Mouse (Mus musculus): ENCODE results near the gene Sbf2. TPM values are rescaled to one million over a fixed set of nuclear protein-coding genes. Genes with fewer than 3 reads are reported as not detected.
A peak's percentile ranks its signal among the peaks of the same experiment; 100 is the strongest.

The Sbf2 gene
- polyA plus RNA-seq, 1 experiment from 2014 or later, result 38.4 TPM

DNA sequence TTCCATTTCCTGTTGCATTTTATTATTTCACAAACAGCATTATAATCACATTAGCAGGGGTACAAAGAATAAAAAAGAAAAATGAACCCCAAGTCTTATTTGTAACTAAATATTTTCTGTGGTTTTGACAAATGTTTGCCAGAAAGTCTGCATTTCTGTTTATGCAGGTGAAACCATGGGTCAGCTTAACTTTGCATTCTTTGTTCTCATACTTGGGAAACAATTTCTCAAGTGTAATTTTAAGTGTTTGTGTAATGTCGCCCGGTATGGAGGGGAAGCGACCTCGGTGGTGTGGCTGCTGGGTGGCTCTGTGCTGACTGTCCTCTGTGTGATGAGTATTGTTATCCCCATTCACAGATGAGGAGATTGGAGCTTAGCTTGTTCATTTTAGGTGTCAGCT lies 352.9 kb downstream of the Sbf2 start:
- Histone ChIP-seq H3K36me3 (ENCODE audit: control insufficient read depth, insufficient read depth, low read length) (0 out of 2 replicates have a peak, but pooled peaks cover 2% of the 10 kb centered on the region), H3K4me1 (ENCODE audit: control insufficient read depth in 2 of 2, insufficient read depth in 2 of 2, low read length in 2 of 2) (peaks cover 12 to 45% of the 10 kb centered on the region in 2 experiments), H3K4me3 (ENCODE audit: control insufficient read depth in 1 of 2, insufficient read depth in 1 of 2, low read depth in 1 of 2, low read length in 2 of 2) (no peak overlapping the region), H3K4me2 (ENCODE audit: low read length) (no peak overlapping the region), H3K27me3 (ENCODE audit: control insufficient read depth, insufficient read depth, low read length) (no peaks in the 10 kb centered on the region), H3K9ac (ENCODE audit: low read length) (no peak overlapping the region), H3K27ac (replicated peaks in 1 of 2; ENCODE audit: control insufficient read depth in 1 of 2, insufficient read depth in 1 of 2, low read depth in 2 of 2, low read length in 2 of 2) (no peak overlapping the region), H3K9me3 (ENCODE audit: control insufficient read depth, low read length) (no peaks in the 10 kb centered on the region)
- WGBS, result 63% methylated on average over 4 of the region's 4 CpGs
- ATAC-seq (ENCODE audit: insufficient number of reproducible peaks, insufficient read depth, low FRiP score, low read depth), result no peak

DNA sequence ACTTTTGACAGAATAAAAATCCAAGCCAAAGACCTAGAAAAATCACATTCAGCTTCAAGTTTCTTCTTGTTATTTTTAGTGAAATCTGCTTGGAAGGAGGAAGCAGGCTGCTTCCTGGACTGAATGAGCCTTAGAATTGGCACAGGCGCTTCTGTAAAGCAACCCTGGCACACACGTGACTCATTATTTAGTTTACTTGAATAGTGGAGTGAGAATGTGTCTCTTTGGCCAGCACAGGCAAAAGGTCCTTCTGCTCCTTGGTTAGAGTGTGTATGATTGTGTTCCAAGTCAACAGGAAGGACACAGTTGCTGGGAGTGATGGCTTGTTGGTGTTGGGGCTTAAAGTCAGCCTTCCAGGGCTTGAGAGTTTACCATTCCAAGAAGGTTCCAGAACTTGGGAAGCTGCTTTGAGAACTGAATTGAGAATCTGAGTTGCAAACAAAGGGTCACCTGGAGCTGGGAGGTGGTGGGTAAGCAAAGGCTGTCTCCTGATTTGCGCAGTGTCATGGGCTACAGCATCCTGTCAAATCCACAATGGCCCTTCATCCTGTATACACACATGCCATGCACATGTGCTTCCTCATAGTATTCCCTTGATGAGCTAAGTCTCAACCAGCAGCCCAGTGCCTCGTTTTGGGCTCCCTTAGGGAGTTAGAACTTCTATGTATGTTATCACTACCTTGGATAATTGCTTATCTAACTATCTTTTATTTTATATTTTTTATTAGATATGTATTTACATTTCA lies 354.6 kb downstream of the Sbf2 start:
- Histone ChIP-seq H3K27me3 (ENCODE audit: control insufficient read depth, insufficient read depth, low read length) (no peaks in the 10 kb centered on the region), H3K9ac (ENCODE audit: low read length) (no peak overlapping the region), H3K4me2 (ENCODE audit: low read length) (no peak overlapping the region), H3K36me3 (ENCODE audit: control insufficient read depth, insufficient read depth, low read length) (peaks cover 7% of the 10 kb centered on the region; the same call in 1 of the 2 replicates), H3K27ac (replicated peaks in 1 of 2; ENCODE audit: control insufficient read depth in 1 of 2, insufficient read depth in 1 of 2, low read depth in 2 of 2, low read length in 2 of 2) (peak overlapping the region; percentile 80 to 84), H3K4me3 (ENCODE audit: control insufficient read depth in 1 of 2, insufficient read depth in 1 of 2, low read depth in 1 of 2, low read length in 2 of 2) (no peak overlapping the region), H3K4me1 (ENCODE audit: control insufficient read depth in 2 of 2, insufficient read depth in 2 of 2, low read length in 2 of 2) (peaks cover 12 to 42% of the 10 kb centered on the region in 2 experiments), H3K9me3 (ENCODE audit: control insufficient read depth, low read length) (no peaks in the 10 kb centered on the region)
- ATAC-seq (ENCODE audit: insufficient number of reproducible peaks, insufficient read depth, low FRiP score, low read depth), result no peak
- WGBS, result 59% methylated on average over 4 of the region's 4 CpGs

DNA sequence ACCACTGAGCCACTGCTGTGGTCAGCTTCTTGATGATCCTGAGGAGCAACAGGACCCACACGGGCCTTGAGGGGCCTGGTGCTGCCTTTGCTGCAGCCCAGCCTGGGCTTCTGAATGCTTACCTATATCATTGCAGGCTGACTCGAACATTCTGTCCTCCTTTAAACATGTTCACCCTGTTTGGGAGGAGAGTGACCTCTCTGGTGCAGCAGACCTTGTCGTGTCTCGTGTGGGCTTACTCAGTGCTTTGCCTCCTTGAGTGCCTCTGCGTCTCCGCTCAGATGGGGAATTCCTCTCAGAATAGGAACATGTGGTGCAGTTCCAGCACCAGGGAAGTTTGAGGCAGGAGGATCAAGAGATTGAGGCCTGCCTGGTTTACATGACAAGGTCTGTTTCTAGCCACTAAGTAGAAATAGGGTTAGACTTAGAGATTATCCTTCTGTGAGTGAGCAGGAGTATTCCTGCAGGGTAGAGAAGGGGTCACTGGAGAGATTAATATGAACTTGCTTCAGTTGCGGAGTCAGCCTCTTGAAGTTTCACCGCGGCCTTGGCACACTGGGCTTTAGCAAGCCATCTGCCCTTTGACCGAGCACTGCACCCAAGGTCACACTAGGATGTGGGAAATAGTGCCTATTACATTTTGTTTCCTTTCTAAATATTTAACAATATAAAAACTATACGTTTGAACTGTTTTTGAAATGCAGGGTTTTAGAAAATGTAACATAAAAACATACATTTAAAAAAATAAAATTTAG lies 356.3 kb downstream of the Sbf2 start:
- H3K27ac ChIP-seq (replicated peaks in 1 of 2; ENCODE audit: control insufficient read depth in 1 of 2, insufficient read depth in 1 of 2, low read depth in 2 of 2, low read length in 2 of 2), result 0 out of 4 replicates have a peak overlapping the region, but pooled peaks of 1 of the 2 experiments have one; percentile 6

More for the DNA sequence above, 356.3 kb downstream of the Sbf2 start:
- Histone ChIP-seq H3K4me1 (ENCODE audit: control insufficient read depth in 2 of 2, insufficient read depth in 2 of 2, low read length in 2 of 2) (peaks cover 12 to 53% of the 10 kb centered on the region in 2 experiments), H3K4me2 (ENCODE audit: low read length) (no peak overlapping the region), H3K36me3 (ENCODE audit: control insufficient read depth, insufficient read depth, low read length) (peaks cover 5% of the 10 kb centered on the region; the same call in 1 of the 2 replicates), H3K9ac (ENCODE audit: low read length) (no peak overlapping the region), H3K9me3 (ENCODE audit: control insufficient read depth, low read length) (no peaks in the 10 kb centered on the region), H3K27me3 (ENCODE audit: control insufficient read depth, insufficient read depth, low read length) (no peaks in the 10 kb centered on the region), H3K4me3 (ENCODE audit: control insufficient read depth in 1 of 2, insufficient read depth in 1 of 2, low read depth in 1 of 2, low read length in 2 of 2) (no peak overlapping the region)
- 68% methylated on average over 11 of the region's 11 CpGs for WGBS
- ATAC-seq (ENCODE audit: insufficient number of reproducible peaks, insufficient read depth, low FRiP score, low read depth), result no peak

Other genes with a start within 250 kb of the Sbf2 start
- 13.7 and 15.3 TPM in 2 replicates for gene Adm, start 12.7 kb upstream of the Sbf2 start, polyA plus RNA-seq (2014; fragmentation: Nextera tagmentation; extraction: Ambion mirVana)
- gene Ampd3, start 153.3 kb upstream of the Sbf2 start, polyA plus RNA-seq (2014; fragmentation: Nextera tagmentation; extraction: Ambion mirVana), result 5.8 and 7.9 TPM in 2 replicates
- 39.5 and 40.2 TPM in 2 replicates for gene Rnf141, start 229.5 kb upstream of the Sbf2 start, polyA plus RNA-seq (2014; fragmentation: Nextera tagmentation; extraction: Ambion mirVana)
- 5.7 and 6.3 TPM in 2 replicates for gene Lyve1, start 248.3 kb upstream of the Sbf2 start, polyA plus RNA-seq (2014; fragmentation: Nextera tagmentation; extraction: Ambion mirVana)

Measured in heart, embryonic 14.5 days (tissue).